Comparison of ENCODE assay signal across 8 mouse cellular contexts in genomic region chr10:40302140-40302985, GRCm38 (mm10). TPM values are rescaled to one million over a fixed set of nuclear protein-coding genes. Genes with fewer than 3 reads are reported as not detected.
A peak's percentile ranks its signal among the peaks of the same experiment; 100 is the strongest.
DNase-seq lines count a peak whose midpoint lies in the region; ATAC-seq lines count a peak whose summit lies in the region.

TSS of gene Amd1 (minus strand) at chr10:40302186.

- H3K4me2 ChIP-seq in hindbrain, embryonic 15.5 days, result peak within 1 kb of the TSS; percentile 88

- H3K27ac ChIP-seq in hindbrain, embryonic 15.5 days (replicated peaks), result peak within 1 kb of the TSS; percentile 99

- H3K9me3 ChIP-seq in hindbrain, embryonic 15.5 days, result no peaks in the 10 kb centered on the region

- under 1% methylated on average over 55 of the region's 55 CpGs for WGBS in hindbrain, embryonic 15.5 days

- no peaks in the 10 kb centered on the region for H3K36me3 ChIP-seq in hindbrain, embryonic 15.5 days

- peak within 1 kb of the TSS; percentile 87 for H3K9ac ChIP-seq in hindbrain, embryonic 15.5 days

- peak within 1 kb of the TSS; percentile 97 for H3K4me3 ChIP-seq in hindbrain, embryonic 15.5 days

- DNase-seq in T-cell, adult 2 months (ENCODE audit: low spot score), result peak; percentile 99
- peak; percentile 100 for DNase-seq in cerebellum, postnatal 36 days
- peak; percentile 100 for DNase-seq in frontal cortex, postnatal 36 days (ENCODE audit: low spot score in 2 of 2)
- peak; percentile 98 for DNase-seq in left cerebral cortex, adult 11 months (ENCODE audit: low spot score)
- DNase-seq in lung, postnatal 4 days, result peak; percentile 100
- DNase-seq in retina, postnatal 7 days (ENCODE audit: low read depth, low spot score), result peak; percentile 98
- DNase-seq in urinary bladder, adult 2 months (ENCODE audit: low spot score), result peak; percentile 100

- H3K27me3 ChIP-seq in hindbrain, embryonic 15.5 days, result no peaks in the 10 kb centered on the region

- peaks cover 30% of the 10 kb centered on the region for H3K4me1 ChIP-seq in hindbrain, embryonic 15.5 days (replicated peaks)

- ATAC-seq in hindbrain, embryonic 15.5 days (ENCODE audit: low FRiP score, low read depth), result peak; percentile 98

RNA-seq across cellular contexts. Expression of gene Amd1, which starts in this region (rescaled TPM):
- polyA plus RNA-seq in hindbrain, embryonic 15.5 days (2015; fragmentation: Nextera tagmentation; extraction: Ambion mirVana), result 39.5 and 41.8 TPM in 2 replicates
- polyA plus RNA-seq in urinary bladder, adult 2 months (2012; rRNA removed), result 99.7 and 110 TPM in 2 replicates

Comparison
In these comparisons a context has a peak if more than half of its experiments do, and no peak if none do; other contexts are left out.
1. Peak in every context shown above with its lines: DNase-seq, ATAC-seq, H3K4me3 ChIP-seq and H3K27ac ChIP-seq.